ENCODE assay signal across 14 mouse cellular contexts in genomic region chr2:136686195-136686594, GRCm38 (mm10). TPM values are rescaled to one million over a fixed set of nuclear protein-coding genes. Genes with fewer than 3 reads are reported as not detected.
A peak's percentile ranks its signal among the peaks of the same experiment; 100 is the strongest.
DNase-seq lines count a peak whose midpoint lies in the region; ATAC-seq and TF ChIP-seq lines count a peak whose summit lies in the region.
"Had no signal": no experiment of that assay in that cellular context is flagged by ENCODE, and none has a peak within 500 bp of the region (broad histone marks: within the 10 kb centered on the region; RNA-seq: fewer than 3 reads in every experiment).

No protein-coding gene starts in this region.

- no peaks in the 10 kb centered on the region for H3K27me3 ChIP-seq in forebrain, embryonic 15.5 days
- no peaks in the 10 kb centered on the region for H3K27me3 ChIP-seq in forebrain, embryonic 11.5 days (ENCODE audit: control insufficient read depth, insufficient read depth, low read length)
- H3K27me3 ChIP-seq in heart, postnatal 0 days (ENCODE audit: control insufficient read depth, insufficient read depth, low read length) = no peaks in the 10 kb centered on the region

- H3K9ac ChIP-seq in forebrain, embryonic 15.5 days (replicated peaks) = no peak overlapping the region
- H3K9ac ChIP-seq in forebrain, embryonic 11.5 days (ENCODE audit: low read length) = no peak overlapping the region
- H3K9ac ChIP-seq in heart, postnatal 0 days (replicated peaks; ENCODE audit: low read depth, low read length) = no peak overlapping the region

- H3K4me3 ChIP-seq in forebrain, embryonic 15.5 days = no peak overlapping the region
- H3K4me3 ChIP-seq in forebrain, embryonic 11.5 days (ENCODE audit: low read depth, low read length) = no peak overlapping the region
- no peak overlapping the region for H3K4me3 ChIP-seq in heart, postnatal 0 days (ENCODE audit: low read depth, low read length)
- H3K4me3 ChIP-seq: erythroblast, embryonic 14.5 days had no signal

- H3K27ac ChIP-seq in forebrain, embryonic 15.5 days (replicated peaks) = no peak overlapping the region
- H3K27ac ChIP-seq in forebrain, embryonic 11.5 days (ENCODE audit: low read depth, low read length) = no peak overlapping the region
- peak overlapping the region; percentile 51 for H3K27ac ChIP-seq in heart, postnatal 0 days (ENCODE audit: low read depth)

- H3K4me2 ChIP-seq in forebrain, embryonic 15.5 days (replicated peaks) = no peak overlapping the region
- no peak overlapping the region for H3K4me2 ChIP-seq in forebrain, embryonic 11.5 days (ENCODE audit: low read depth, low read length, severe bottlenecking)
- no peak overlapping the region for H3K4me2 ChIP-seq in heart, postnatal 0 days (ENCODE audit: low read depth, low read length)

- H3K4me1 ChIP-seq in forebrain, embryonic 15.5 days = no peaks in the 10 kb centered on the region
- no peaks in the 10 kb centered on the region for H3K4me1 ChIP-seq in forebrain, embryonic 11.5 days (replicated peaks; ENCODE audit: control insufficient read depth, insufficient read depth, low read length)
- H3K4me1 ChIP-seq in heart, postnatal 0 days (ENCODE audit: control insufficient read depth, insufficient read depth) = peaks cover 31% of the 10 kb centered on the region

- no peaks in the 10 kb centered on the region for H3K9me3 ChIP-seq in forebrain, embryonic 15.5 days
- H3K9me3 ChIP-seq in forebrain, embryonic 11.5 days (ENCODE audit: control insufficient read depth, low read length) = no peaks in the 10 kb centered on the region
- H3K9me3 ChIP-seq in heart, postnatal 0 days (replicated peaks; ENCODE audit: control insufficient read depth, low read length) = no peaks in the 10 kb centered on the region

- TF ChIP-seq CTCF in heart, postnatal 0 days (IDR thresholded peaks at IDR 0.05; ENCODE audit: low read depth) = no peak

- TF ChIP-seq EP300 in heart, postnatal 0 days (IDR thresholded peaks at IDR 0.05; ENCODE audit: low read depth) = no peak

- 0 out of 2 replicates have a peak, but pooled peaks have one; percentile 46 for ATAC-seq in forebrain, embryonic 15.5 days (replicated peaks)
- ATAC-seq in forebrain, embryonic 11.5 days (replicated peaks; ENCODE audit: low FRiP score) = no peak
- peak; percentile 85 for ATAC-seq in heart, postnatal 0 days (ENCODE audit: insufficient read depth, low read depth)

- WGBS in forebrain, embryonic 15.5 days = 33% methylated on average over 3 of the region's 3 CpGs
- 83% methylated on average over 3 of the region's 3 CpGs for WGBS in forebrain, embryonic 11.5 days
- WGBS in heart, postnatal 0 days = 12% methylated on average over 3 of the region's 3 CpGs

- DNase-seq in forebrain, embryonic 11.5 days (ENCODE audit: low spot score) = no peak
- DNase-seq in left cerebral cortex, postnatal 4 days = peak; percentile 70
- DNase-seq in left cerebral cortex, adult 8-10 months (ENCODE audit: low spot score in 2 of 2) = no peak
- DNase-seq in cerebellum, adult 18-20 months = peak; percentile 89
- peak; percentile 72 for DNase-seq in heart, postnatal 0 days (ENCODE audit: low spot score)
- no peak for DNase-seq in kidney, adult 11 months
- no peak for DNase-seq in retina, postnatal 1 day
- DNase-seq: B cell, adult 2 months; layer of hippocampus, postnatal 36 days; liver; lung, postnatal 14 days had no signal

- intact Hi-C loops in left cerebral cortex, postnatal 4 days (cut with DNase I) = no loop called here

- no peaks in the 10 kb centered on the region for H3K36me3 ChIP-seq in forebrain, embryonic 15.5 days
- no peaks in the 10 kb centered on the region for H3K36me3 ChIP-seq in forebrain, embryonic 11.5 days (ENCODE audit: control insufficient read depth, insufficient read depth, low read length)
- no peaks in the 10 kb centered on the region for H3K36me3 ChIP-seq in heart, postnatal 0 days (replicated peaks; ENCODE audit: control insufficient read depth, insufficient read depth, low read length)

RNA-seq across cellular contexts. Expression of gene Snap25, which starts 27.1 kb away (rescaled TPM):
- 110 and 114 TPM in 2 replicates for polyA plus RNA-seq in forebrain, embryonic 15.5 days (2015; fragmentation: Nextera tagmentation; extraction: Ambion mirVana)
- 18.0 and 18.8 TPM in 2 replicates for polyA plus RNA-seq in forebrain, embryonic 11.5 days (2014; fragmentation: Nextera tagmentation; extraction: Ambion mirVana)
- 100 to 1,000 TPM; 526 to 550 TPM for total RNA-seq in left cerebral cortex, postnatal 4 days (2021)
- total RNA-seq in left cerebral cortex, adult 8-10 months (2022) = 1,000 to 10,000 TPM; 2,805 to 3,008 (median 2,879) TPM
- not detected in 2 replicates for total RNA-seq in heart, postnatal 0 days (2014; rRNA removed; ENCODE audit: low replicate concordance)
- polyA plus RNA-seq in heart, postnatal 0 days (2015; fragmentation: Nextera tagmentation; extraction: Ambion mirVana) = 0.23 and 0.33 TPM in 2 replicates
- total RNA-seq: MEL had no signal

Comparison
In these comparisons a context has a peak if more than half of its experiments do, and no peak if none do; other contexts are left out.
1. DNase-seq: peak in left cerebral cortex, postnatal 4 days (single experiment), cerebellum, adult 18-20 months (2 of 2) and heart, postnatal 0 days (single experiment); none in forebrain, embryonic 11.5 days (single experiment), left cerebral cortex, adult 8-10 months (0 of 2), kidney, adult 11 months (single experiment) and retina, postnatal 1 day (single experiment).
2. RNA of gene Snap25, which starts 27.1 kb away (total RNA-seq): 2,805 to 3,008 TPM in left cerebral cortex, adult 8-10 months and 526 to 550 TPM in left cerebral cortex, postnatal 4 days; not detected in heart, postnatal 0 days; every median in the first group is over 100 times any median in the second.